Mouse (Mus musculus) neural tube, embryonic 11.5 days (tissue): ENCODE results near the gene Serpina7. TPM values are rescaled to one million over a fixed set of nuclear protein-coding genes. Genes with fewer than 3 reads are reported as not detected.

Experiments
- ATAC-seq: fragments of 200-750 bp; cut with Nextera tagmentation; 2 replicates; pipeline ENCODE4 v1.8.0; 2017; ENCODE audit warnings: moderate number of reproducible peaks, mild to moderate bottlenecking, moderate TSS enrichment, moderate library complexity; ENCODE audit not compliant: insufficient read depth, low FRiP score, low TSS enrichment
- DNase-seq: peaks from one replicate; pipeline ENCODE4 v3.0.0-alpha.2; 2015; ENCODE audit warnings: low spot score
- H3K27ac ChIP-seq: fragments of 300-500 bp; sonication (generic); 2 replicates; pipeline ENCODE4 v1.5.1; 2014; ENCODE audit warnings: low read depth, mild to moderate bottlenecking, low read length
- H3K27me3 ChIP-seq: fragments of 300-500 bp; sonication (generic); 2 replicates; pipeline ENCODE4 v1.6.1; 2014; ENCODE audit warnings: mild to moderate bottlenecking, low read length, mixed read lengths; ENCODE audit not compliant: control insufficient read depth, insufficient read depth
- H3K36me3 ChIP-seq: fragments of 300-500 bp; sonication (generic); 2 replicates; pipeline ENCODE4 v1.6.1; 2014; ENCODE audit warnings: mild to moderate bottlenecking, low read length, moderate library complexity, mixed read lengths; ENCODE audit not compliant: control insufficient read depth, insufficient read depth
- H3K4me1 ChIP-seq: fragments of 300-500 bp; sonication (generic); 2 replicates; pipeline ENCODE4 v1.6.1; 2014; ENCODE audit warnings: low read length, mixed read lengths; ENCODE audit not compliant: control insufficient read depth, insufficient read depth
- H3K4me2 ChIP-seq: fragments of 300-500 bp; sonication (generic); 2 replicates; pipeline ENCODE4 v1.6.1; 2014; ENCODE audit warnings: low read depth, mild to moderate bottlenecking, moderate library complexity
- H3K4me3 ChIP-seq: fragments of 300-500 bp; sonication (generic); 2 replicates; pipeline ENCODE4 v1.5.1; 2014; ENCODE audit warnings: low read depth, low read length
- H3K9ac ChIP-seq: fragments of 300-500 bp; sonication (generic); 2 replicates; pipeline ENCODE4 v1.6.1; 2014; ENCODE audit warnings: mild to moderate bottlenecking, low read length
- H3K9me3 ChIP-seq: fragments of 300-500 bp; sonication (generic); 2 replicates; pipeline ENCODE4 v1.6.1; 2016; ENCODE audit warnings: low read length; ENCODE audit not compliant: control insufficient read depth
- WGBS: fragments of 180-500 bp; shearing (Covaris S2); extraction: QIAGEN DNeasy Blood & Tissue Kit; methylation state at CpG from one replicate; pipeline ENCODE4 v1.1.7; 2014; 5-methylcytosine and 5-hydroxymethylcytosine counted together
- polyA plus RNA-seq: library from polyadenylated mRNA; unstranded; fragments of >200 nt; fragmentation: Nextera tagmentation; extraction: Ambion mirVana; gene quantifications from 2 replicates; pipeline ENCODE4 v1.2.1, GENCODE M21; 2014

The Serpina7 gene
- polyA plus RNA-seq: 0.20 TPM in 1 of 2 replicates, not detected in the other

DNA sequence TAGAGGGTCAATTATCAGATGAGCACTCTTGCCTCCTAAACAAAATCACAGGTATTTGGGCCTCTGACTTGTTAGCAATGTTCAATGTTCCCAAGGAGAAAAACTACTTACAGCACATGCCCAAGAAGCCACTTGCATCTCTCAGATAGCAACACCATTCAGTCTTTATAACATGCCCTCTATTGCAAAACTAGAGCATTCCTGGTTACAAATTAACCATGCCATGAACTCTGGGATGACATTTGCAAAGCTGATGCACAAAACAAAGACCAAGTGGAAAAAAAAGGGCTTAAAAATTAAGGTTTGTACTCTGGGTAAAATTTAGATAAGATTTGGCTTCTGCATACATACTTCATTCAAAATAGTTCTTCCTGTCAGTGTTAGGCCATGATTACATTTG is at the start of gene Serpina7:
Gene Serpina7, minus strand, starts transcription at position 160 of the 400 bp plus-strand sequence.
- no peak within 1 kb of the TSS for H3K4me2 ChIP-seq
- H3K4me3 ChIP-seq: no peak within 1 kb of the TSS
- H3K27me3 ChIP-seq: no peaks in the 10 kb centered on the region
- DNase-seq: no peak
- ATAC-seq: no peak
- no peaks in the 10 kb centered on the region for H3K36me3 ChIP-seq
- H3K9ac ChIP-seq: no peak within 1 kb of the TSS
- no peaks in the 10 kb centered on the region for H3K4me1 ChIP-seq
- H3K9me3 ChIP-seq: no peaks in the 10 kb centered on the region
- no peak within 1 kb of the TSS for H3K27ac ChIP-seq

DNA sequence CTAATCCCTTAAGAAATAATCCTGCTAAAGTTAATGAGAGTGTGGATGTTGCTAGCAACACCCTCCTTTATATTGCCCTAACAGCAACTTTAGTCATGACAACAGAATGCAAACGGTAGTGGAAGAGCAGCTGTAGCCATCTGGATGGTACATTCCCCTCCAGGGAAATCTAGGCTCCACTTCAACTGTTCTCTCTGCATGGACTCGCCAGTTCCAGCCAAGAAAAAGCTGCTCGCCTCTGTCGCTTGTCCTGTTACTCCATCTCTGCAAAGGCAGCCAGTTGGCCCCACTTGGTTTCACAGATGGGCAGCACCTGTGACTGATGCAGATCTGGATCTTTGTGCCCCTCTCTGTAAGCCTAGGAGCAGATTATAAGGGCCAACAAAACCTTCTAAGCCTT is 49.0 kb upstream of the Serpina7 start:
- Histone ChIP-seq H3K27ac (no peak overlapping the region), H3K4me1 (no peaks in the 10 kb centered on the region), H3K36me3 (no peaks in the 10 kb centered on the region), H3K27me3 (no peaks in the 10 kb centered on the region), H3K9me3 (no peaks in the 10 kb centered on the region), H3K9ac (no peak overlapping the region), H3K4me2 (no peak overlapping the region), H3K4me3 (no peak overlapping the region)
- ATAC-seq (no peak), DNase-seq (no peak)
- 67% methylated on average over 4 of the region's 4 CpGs for WGBS

DNA sequence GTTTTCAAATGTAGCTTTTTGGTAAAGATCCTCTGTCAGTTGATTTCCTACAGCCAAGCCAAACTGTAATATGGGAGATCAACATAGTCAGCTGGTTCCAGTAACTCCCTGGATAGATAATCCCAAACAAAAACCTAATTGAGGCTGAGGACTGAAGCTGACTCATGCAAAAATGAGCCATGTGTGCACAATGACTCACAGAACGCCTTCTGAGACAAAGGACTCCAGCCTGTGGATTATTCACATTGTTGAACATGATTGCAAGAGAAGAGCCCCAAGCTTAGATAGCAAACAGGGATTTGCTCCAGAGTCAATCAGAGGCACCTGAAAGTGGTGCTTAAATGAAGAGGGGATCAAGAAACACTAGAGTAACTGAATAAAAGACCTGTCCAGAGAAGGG is 12.2 kb upstream of the Serpina7 start:
- Histone ChIP-seq H3K4me1 (no peaks in the 10 kb centered on the region), H3K27me3 (no peaks in the 10 kb centered on the region), H3K4me2 (no peak overlapping the region), H3K27ac (no peak overlapping the region), H3K9ac (no peak overlapping the region), H3K9me3 (no peaks in the 10 kb centered on the region), H3K36me3 (no peaks in the 10 kb centered on the region), H3K4me3 (no peak overlapping the region)
- WGBS: 68% methylated on average over 1 of the region's 1 CpGs
- no peak for DNase-seq
- no peak for ATAC-seq

DNA sequence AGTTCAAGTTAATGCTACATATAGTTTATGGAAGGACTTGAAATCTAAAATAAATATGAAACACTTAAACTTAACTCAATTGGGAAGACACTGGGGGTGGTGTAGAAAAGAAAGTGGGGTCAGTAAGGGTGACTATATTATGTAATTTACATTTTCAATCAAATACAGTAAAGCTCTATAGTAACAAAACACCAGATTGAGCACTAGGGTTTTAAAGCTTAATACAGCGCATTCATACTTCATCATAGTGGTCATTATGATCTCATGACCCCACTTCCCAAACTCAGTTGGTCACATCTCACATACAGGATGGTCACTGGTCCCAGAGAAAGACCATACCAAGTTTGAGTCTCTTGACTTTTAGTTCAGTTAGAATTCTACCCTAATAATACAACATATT is 907 bp upstream of the Serpina7 start, which contains the start of gene 4930513O06Rik:
Gene 4930513O06Rik, plus strand, starts transcription at position 301 of the 400 bp plus-strand sequence.
- H3K9ac ChIP-seq: no peak within 1 kb of the TSS
- H3K36me3 ChIP-seq: no peaks in the 10 kb centered on the region
- no peak for DNase-seq
- H3K9me3 ChIP-seq: no peaks in the 10 kb centered on the region
- H3K4me2 ChIP-seq: no peak within 1 kb of the TSS
- H3K4me3 ChIP-seq: no peak within 1 kb of the TSS
- no peaks in the 10 kb centered on the region for H3K27me3 ChIP-seq
- H3K27ac ChIP-seq: no peak within 1 kb of the TSS
- H3K4me1 ChIP-seq: no peaks in the 10 kb centered on the region
- ATAC-seq: no peak
- 96% methylated on average over 1 of the region's 1 CpGs for WGBS

DNA sequence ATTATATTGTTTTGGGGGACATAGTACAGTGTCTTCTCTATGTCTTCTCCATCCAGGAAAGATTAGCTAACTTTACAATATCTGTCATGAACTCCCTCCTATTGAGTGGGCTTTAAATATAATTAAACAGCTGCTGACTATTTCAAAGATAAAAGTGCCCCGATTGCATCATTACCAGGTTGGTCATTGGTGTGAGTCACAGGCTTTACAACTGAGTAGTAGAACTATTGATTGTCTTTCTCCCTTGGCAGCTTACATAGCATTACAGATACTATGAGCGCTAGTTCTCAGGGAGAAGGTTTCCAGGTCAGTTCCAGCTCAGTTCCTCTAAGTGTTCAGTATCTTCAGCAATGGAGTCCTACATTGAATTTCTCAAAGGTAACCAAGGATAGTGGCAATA is 6.5 kb downstream of the Serpina7 start:
- WGBS: 79% methylated on average over 2 of the region's 2 CpGs
- no peak overlapping the region for H3K4me2 ChIP-seq
- H3K27ac ChIP-seq: no peak overlapping the region
- H3K9me3 ChIP-seq: no peaks in the 10 kb centered on the region
- no peak overlapping the region for H3K9ac ChIP-seq
- H3K36me3 ChIP-seq: no peaks in the 10 kb centered on the region
- DNase-seq (no peak), ATAC-seq (no peak)
- no peaks in the 10 kb centered on the region for H3K27me3 ChIP-seq
- no peak overlapping the region for H3K4me3 ChIP-seq
- H3K4me1 ChIP-seq: no peaks in the 10 kb centered on the region

DNA sequence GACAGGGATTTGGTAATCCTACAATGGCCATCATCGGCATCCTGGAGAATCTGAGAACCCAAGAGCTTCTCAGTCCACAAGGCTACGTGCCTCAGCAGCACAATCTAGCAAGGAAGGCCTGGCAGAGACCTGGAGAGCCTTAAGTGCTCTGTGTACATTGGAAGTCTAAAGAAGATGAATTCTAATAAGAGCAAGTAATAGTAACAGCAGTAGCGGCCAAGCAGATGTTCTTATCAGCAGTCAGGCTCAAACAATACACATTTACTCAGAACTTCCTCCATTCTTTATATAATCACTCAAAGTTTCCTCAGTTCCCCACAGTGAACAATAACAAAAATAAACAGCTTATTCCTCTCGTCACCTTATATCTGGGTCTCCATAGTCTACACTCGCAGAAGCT is 21.0 kb downstream of the Serpina7 start:
- no peak for ATAC-seq
- Histone ChIP-seq H3K9me3 (no peaks in the 10 kb centered on the region), H3K4me2 (no peak overlapping the region), H3K27ac (no peak overlapping the region), H3K4me1 (no peaks in the 10 kb centered on the region), H3K9ac (no peak overlapping the region), H3K27me3 (no peaks in the 10 kb centered on the region), H3K4me3 (no peak overlapping the region), H3K36me3 (no peaks in the 10 kb centered on the region)
- no peak for DNase-seq
- 85% methylated on average over 5 of the region's 5 CpGs for WGBS

DNA sequence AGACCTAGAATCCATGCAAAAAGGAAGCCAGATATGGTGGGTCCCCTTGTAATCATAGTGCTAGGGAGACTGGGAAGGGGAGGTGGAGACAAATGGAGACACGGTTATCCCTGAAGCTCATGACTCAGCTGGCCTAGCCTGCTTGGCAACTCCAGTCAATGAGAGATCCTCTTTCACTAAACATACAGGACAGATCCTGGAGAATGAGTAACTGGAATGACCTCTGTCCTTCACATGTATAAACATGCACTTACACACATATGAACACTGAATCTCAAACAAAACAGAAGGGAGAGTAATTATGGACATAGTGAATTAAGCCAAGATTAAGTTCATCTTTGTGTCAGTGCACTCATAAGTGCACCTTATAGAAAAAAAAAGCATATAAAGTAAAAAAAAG is 31.9 kb downstream of the Serpina7 start:
- Histone ChIP-seq H3K4me1 (no peaks in the 10 kb centered on the region), H3K27ac (no peak overlapping the region), H3K9ac (no peak overlapping the region), H3K4me2 (no peak overlapping the region), H3K36me3 (no peaks in the 10 kb centered on the region), H3K9me3 (no peaks in the 10 kb centered on the region), H3K27me3 (no peaks in the 10 kb centered on the region), H3K4me3 (no peak overlapping the region)
- 67% methylated on average over 1 of the region's 1 CpGs for WGBS
- no peak for DNase-seq
- no peak for ATAC-seq

DNA sequence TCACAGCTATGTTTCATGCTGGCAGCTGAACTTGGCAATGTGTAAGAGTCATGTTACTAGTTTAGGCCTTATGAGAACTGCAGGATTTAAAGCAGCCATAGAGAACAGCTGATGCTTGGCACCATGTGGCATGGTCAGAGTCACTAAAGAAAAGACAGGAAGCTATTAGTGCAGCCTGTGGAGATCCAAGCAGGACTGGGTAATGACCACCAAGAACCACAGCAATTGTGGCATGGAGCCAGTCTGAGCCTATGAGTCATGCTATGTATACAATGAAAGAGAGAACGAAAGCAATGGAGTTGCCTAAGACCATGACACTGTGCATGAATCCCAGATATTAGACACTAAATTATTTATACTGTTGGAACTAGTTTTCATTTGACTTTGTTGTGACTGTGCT is 33.1 kb downstream of the Serpina7 start:
- WGBS: 72% methylated on average over 1 of the region's 1 CpGs
- H3K4me3 ChIP-seq: no peak overlapping the region
- no peaks in the 10 kb centered on the region for H3K4me1 ChIP-seq
- no peak overlapping the region for H3K4me2 ChIP-seq
- no peak overlapping the region for H3K27ac ChIP-seq
- H3K36me3 ChIP-seq: no peaks in the 10 kb centered on the region
- ATAC-seq (no peak), DNase-seq (no peak)
- H3K9me3 ChIP-seq: no peaks in the 10 kb centered on the region
- no peaks in the 10 kb centered on the region for H3K27me3 ChIP-seq
- no peak overlapping the region for H3K9ac ChIP-seq

DNA sequence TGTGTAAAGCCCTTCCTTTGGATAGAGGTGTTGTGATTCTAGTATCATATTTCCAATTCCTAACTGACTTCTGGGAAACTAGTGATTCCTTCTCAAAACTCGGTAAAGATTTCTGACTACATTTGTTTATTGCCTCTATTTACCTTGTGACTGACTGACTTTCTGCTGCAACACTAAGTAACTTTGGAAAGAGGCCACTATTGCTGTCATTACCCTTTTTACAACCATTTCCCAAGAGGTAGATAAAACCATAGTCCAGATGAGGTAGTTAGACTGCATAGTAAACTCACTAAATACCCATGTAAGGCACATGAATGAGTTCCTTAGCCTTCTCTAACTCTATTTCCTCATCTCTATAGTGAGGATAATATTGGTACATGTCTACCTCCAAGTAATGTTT is 43.9 kb downstream of the Serpina7 start:
- ATAC-seq: no peak
- no peak overlapping the region for H3K27ac ChIP-seq
- no peaks in the 10 kb centered on the region for H3K4me1 ChIP-seq
- no peak overlapping the region for H3K4me3 ChIP-seq
- H3K27me3 ChIP-seq: no peaks in the 10 kb centered on the region
- DNase-seq: no peak
- no peak overlapping the region for H3K4me2 ChIP-seq
- H3K36me3 ChIP-seq: no peaks in the 10 kb centered on the region
- WGBS: 69% methylated on average over 1 of the region's 1 CpGs
- no peaks in the 10 kb centered on the region for H3K9me3 ChIP-seq
- H3K9ac ChIP-seq: no peak overlapping the region
